Mouse (Mus musculus) neural tube, embryonic 15.5 days (tissue): ENCODE data around the gene Gas7. TPM values are rescaled to one million over a fixed set of nuclear protein-coding genes. Genes with fewer than 3 reads are reported as not detected.

Experiments used
- ATAC-seq: fragments of 200-750 bp; cut with Nextera tagmentation; 2 replicates; pipeline ENCODE4 v1.8.0; 2017; ENCODE audit warnings: mild to moderate bottlenecking, moderate TSS enrichment, moderate library complexity; ENCODE audit not compliant: low FRiP score
- H3K27ac ChIP-seq: fragments of 300-500 bp; sonication (generic); replicated peaks from 2 replicates; pipeline ENCODE4 v1.5.1; 2015; ENCODE audit warnings: mild to moderate bottlenecking, inconsistent platforms
- H3K27me3 ChIP-seq: fragments of 300-500 bp; sonication (generic); replicated peaks from 2 replicates; pipeline ENCODE4 v1.6.1; 2015; ENCODE audit warnings: inconsistent platforms
- H3K36me3 ChIP-seq: fragments of 300-500 bp; sonication (generic); 2 replicates; pipeline ENCODE4 v1.6.1; 2015; ENCODE audit warnings: inconsistent platforms
- H3K4me1 ChIP-seq: fragments of 300-500 bp; sonication (generic); 2 replicates; pipeline ENCODE4 v1.6.1; 2015; ENCODE audit warnings: inconsistent platforms
- H3K4me2 ChIP-seq: fragments of 300-500 bp; sonication (generic); 2 replicates; pipeline ENCODE4 v1.6.1; 2015; ENCODE audit warnings: inconsistent platforms, mild to moderate bottlenecking, moderate library complexity
- H3K4me3 ChIP-seq: fragments of 300-500 bp; sonication (generic); replicated peaks from 2 replicates; pipeline ENCODE4 v1.5.1; 2015; ENCODE audit warnings: mild to moderate bottlenecking, inconsistent platforms
- H3K9ac ChIP-seq: fragments of 300-500 bp; sonication (generic); replicated peaks from 2 replicates; pipeline ENCODE4 v1.6.1; 2015; ENCODE audit warnings: mild to moderate bottlenecking, inconsistent platforms
- H3K9me3 ChIP-seq: fragments of 300-500 bp; sonication (generic); replicated peaks from 2 replicates; pipeline ENCODE4 v1.6.1; 2016; ENCODE audit warnings: inconsistent platforms
- WGBS: fragments of 180-500 bp; shearing (Covaris S2); methylation state at CpG from one replicate; pipeline ENCODE4 v1.1.7; 2015; ENCODE audit warnings: mixed read lengths; 5-methylcytosine and 5-hydroxymethylcytosine counted together
- polyA plus RNA-seq: library from polyadenylated mRNA; unstranded; fragments of >200 nt; fragmentation: Nextera tagmentation; extraction: Ambion mirVana; gene quantifications from 2 replicates; pipeline ENCODE4 v1.2.1, GENCODE M21; 2015

The Gas7 gene
- polyA plus RNA-seq, 1 experiment from 2014 or later = 26.7 TPM

GRCm38 (mm10) chr11:67602711-67603369 lies 147.6 kb downstream of the Gas7 start:
- Histone ChIP-seq H3K9ac (no peak overlapping the region), H3K4me1 (peaks cover 16% of the 10 kb centered on the region), H3K4me2 (no peak overlapping the region), H3K9me3 (no peaks in the 10 kb centered on the region), H3K4me3 (no peak overlapping the region), H3K27me3 (no peaks in the 10 kb centered on the region), H3K27ac (peak overlapping the region; percentile 67), H3K36me3 (no peaks in the 10 kb centered on the region)
- 40% methylated on average over 12 of the region's 12 CpGs for WGBS
- peak; percentile 43; the same call in 1 of the 2 replicates for ATAC-seq

- Histone ChIP-seq H3K27ac (no peak overlapping the region), H3K4me3 (no peak overlapping the region), H3K9ac (no peak overlapping the region), H3K9me3 (no peaks in the 10 kb centered on the region), H3K36me3 (no peaks in the 10 kb centered on the region), H3K4me2 (no peak overlapping the region), H3K27me3 (no peaks in the 10 kb centered on the region), H3K4me1 (peaks cover 16% of the 10 kb centered on the region)
- WGBS = 74% methylated on average over 2 of the region's 2 CpGs
- no peak for ATAC-seq
These were observed 149.2 kb downstream of the Gas7 start for GRCm38 (mm10) chr11:67604481-67604880.

- no peak for ATAC-seq
These were observed 153.0 kb downstream of the Gas7 start for GRCm38 (mm10) chr11:67608114-67608683.

GRCm38 (mm10) chr11:67612158-67612839 lies 157.1 kb downstream of the Gas7 start:
- WGBS = 69% methylated on average over 9 of the region's 9 CpGs

More at GRCm38 (mm10) chr11:67608114-67608683, 153.0 kb downstream of the Gas7 start:
- Histone ChIP-seq H3K9ac (no peak overlapping the region), H3K36me3 (no peaks in the 10 kb centered on the region), H3K9me3 (no peaks in the 10 kb centered on the region), H3K4me1 (peaks cover 8% of the 10 kb centered on the region), H3K27ac (no peak overlapping the region), H3K4me3 (no peak overlapping the region), H3K4me2 (no peak overlapping the region), H3K27me3 (no peaks in the 10 kb centered on the region)
- WGBS = 72% methylated on average over 10 of the region's 10 CpGs

GRCm38 (mm10) chr11:67616557-67617239 lies 161.5 kb downstream of the Gas7 start:
- H3K36me3 ChIP-seq = no peaks in the 10 kb centered on the region
- H3K27me3 ChIP-seq = no peaks in the 10 kb centered on the region
- peaks cover 6% of the 10 kb centered on the region; the same call in 1 of the 2 replicates for H3K4me1 ChIP-seq
- H3K4me3 ChIP-seq = no peak overlapping the region
- H3K9me3 ChIP-seq = no peaks in the 10 kb centered on the region
- H3K9ac ChIP-seq = no peak overlapping the region
- H3K4me2 ChIP-seq = no peak overlapping the region
- ATAC-seq = no peak
- 89% methylated on average over 13 of the region's 13 CpGs for WGBS
- no peak overlapping the region for H3K27ac ChIP-seq

More at GRCm38 (mm10) chr11:67612158-67612839, 157.1 kb downstream of the Gas7 start:
- peaks cover 6% of the 10 kb centered on the region; the same call in 1 of the 2 replicates for H3K4me1 ChIP-seq
- H3K9me3 ChIP-seq = no peaks in the 10 kb centered on the region
- H3K9ac ChIP-seq = no peak overlapping the region
- H3K4me2 ChIP-seq = no peak overlapping the region
- no peaks in the 10 kb centered on the region for H3K27me3 ChIP-seq
- no peak overlapping the region for H3K4me3 ChIP-seq
- H3K27ac ChIP-seq = peak overlapping the region; percentile 64
- no peak; the same call in 1 of the 2 replicates for ATAC-seq
- no peaks in the 10 kb centered on the region for H3K36me3 ChIP-seq

- Histone ChIP-seq H3K4me2 (no peak overlapping the region), H3K9ac (no peak overlapping the region), H3K4me1 (no peaks in the 10 kb centered on the region), H3K27ac (no peak overlapping the region), H3K36me3 (no peaks in the 10 kb centered on the region), H3K4me3 (no peak overlapping the region), H3K27me3 (no peaks in the 10 kb centered on the region), H3K9me3 (no peaks in the 10 kb centered on the region)
- 82% methylated on average over 7 of the region's 7 CpGs for WGBS
- ATAC-seq = no peak
These were observed 167.1 kb downstream of the Gas7 start for GRCm38 (mm10) chr11:67622340-67622739.

- no peak for ATAC-seq
- H3K9me3 ChIP-seq = no peaks in the 10 kb centered on the region
- H3K4me2 ChIP-seq = no peak overlapping the region
- WGBS = 91% methylated on average over 7 of the region's 7 CpGs
- H3K4me1 ChIP-seq = no peaks in the 10 kb centered on the region
- no peak overlapping the region for H3K27ac ChIP-seq
- no peak overlapping the region for H3K9ac ChIP-seq
- no peak overlapping the region for H3K4me3 ChIP-seq
- no peaks in the 10 kb centered on the region for H3K27me3 ChIP-seq
- no peaks in the 10 kb centered on the region for H3K36me3 ChIP-seq
These were observed 171.9 kb downstream of the Gas7 start for GRCm38 (mm10) chr11:67627179-67627578.

- Histone ChIP-seq H3K4me2 (no peak overlapping the region), H3K36me3 (no peaks in the 10 kb centered on the region), H3K4me1 (0 out of 2 replicates have a peak, but pooled peaks cover under 1% of the 10 kb centered on the region), H3K9ac (no peak overlapping the region), H3K9me3 (no peaks in the 10 kb centered on the region), H3K4me3 (no peak overlapping the region), H3K27ac (no peak overlapping the region), H3K27me3 (no peaks in the 10 kb centered on the region)
- ATAC-seq = no peak
- 86% methylated on average over 2 of the region's 2 CpGs for WGBS
These were observed 173.3 kb downstream of the Gas7 start for GRCm38 (mm10) chr11:67628522-67628921.

- no peak for ATAC-seq
- H3K36me3 ChIP-seq = no peaks in the 10 kb centered on the region
- no peak overlapping the region for H3K4me3 ChIP-seq
- no peaks in the 10 kb centered on the region for H3K9me3 ChIP-seq
- no peaks in the 10 kb centered on the region for H3K27me3 ChIP-seq
- H3K4me2 ChIP-seq = no peak overlapping the region
- H3K27ac ChIP-seq = no peak overlapping the region
- 0 out of 2 replicates have a peak, but pooled peaks cover 14% of the 10 kb centered on the region for H3K4me1 ChIP-seq
- WGBS = 84% methylated on average over 8 of the region's 8 CpGs
- H3K9ac ChIP-seq = no peak overlapping the region
These were observed 177.7 kb downstream of the Gas7 start for GRCm38 (mm10) chr11:67632906-67633305.

GRCm38 (mm10) chr11:67633620-67634229 lies 178.5 kb downstream of the Gas7 start:
- H3K4me1 ChIP-seq = 0 out of 2 replicates have a peak, but pooled peaks cover 14% of the 10 kb centered on the region
- no peaks in the 10 kb centered on the region for H3K27me3 ChIP-seq
- no peak overlapping the region for H3K27ac ChIP-seq
- 56% methylated on average over 3 of the region's 3 CpGs for WGBS
- H3K4me2 ChIP-seq = no peak overlapping the region
- no peak overlapping the region for H3K4me3 ChIP-seq
- H3K36me3 ChIP-seq = no peaks in the 10 kb centered on the region
- H3K9me3 ChIP-seq = no peaks in the 10 kb centered on the region
- no peak for ATAC-seq
- no peak overlapping the region for H3K9ac ChIP-seq

GRCm38 (mm10) chr11:67636201-67636600 lies 181.0 kb downstream of the Gas7 start:
- Histone ChIP-seq H3K9me3 (no peaks in the 10 kb centered on the region), H3K27ac (no peak overlapping the region), H3K27me3 (no peaks in the 10 kb centered on the region), H3K4me3 (no peak overlapping the region), H3K4me2 (no peak overlapping the region), H3K36me3 (no peaks in the 10 kb centered on the region), H3K9ac (no peak overlapping the region), H3K4me1 (0 out of 2 replicates have a peak, but pooled peaks cover 14% of the 10 kb centered on the region)
- WGBS = 63% methylated on average over 4 of the region's 4 CpGs
- no peak for ATAC-seq
